Mouse (Mus musculus) gonadal fat pad, adult 2 months (tissue): Measurements from ENCODE around the gene Cdh7. TPM values are rescaled to one million over a fixed set of nuclear protein-coding genes. Genes with fewer than 3 reads are reported as not detected.
"Not testable (repeated sequence)": the region's sequence is repeated elsewhere in the genome, so short reads cannot be mapped to it uniquely, and the experiment has no call there.

ENCODE experiments used
- DNase-seq: peaks from one replicate; pipeline ENCODE4 v3.0.0-alpha.2; 2012; ENCODE audit warnings: low read depth
- polyA plus RNA-seq: library from polyadenylated mRNA; depleted of rRNA; stranded (reverse); fragments of >200 nt; gene quantifications from 2 replicates; pipeline ENCODE4 v1.2.3, GENCODE M21; 2012; rRNA removed

Cdh7 gene
- polyA plus RNA-seq: not detected in 2 replicates

- DNase-seq: no peak
Observed at GRCm38 (mm10) chr1:109982064-109982808, at the start of gene Cdh7. Cdh7 (plus strand) TSS chr1:109982431.

GRCm38 (mm10) chr1:109932674-109933073 is 49.6 kb upstream of the Cdh7 start:
- DNase-seq: no peak

- no peak for DNase-seq
Observed at GRCm38 (mm10) chr1:109948571-109948970, 33.7 kb upstream of the Cdh7 start.

- DNase-seq: no peak
Observed at GRCm38 (mm10) chr1:109971721-109972425, 10.4 kb upstream of the Cdh7 start.

DNA sequence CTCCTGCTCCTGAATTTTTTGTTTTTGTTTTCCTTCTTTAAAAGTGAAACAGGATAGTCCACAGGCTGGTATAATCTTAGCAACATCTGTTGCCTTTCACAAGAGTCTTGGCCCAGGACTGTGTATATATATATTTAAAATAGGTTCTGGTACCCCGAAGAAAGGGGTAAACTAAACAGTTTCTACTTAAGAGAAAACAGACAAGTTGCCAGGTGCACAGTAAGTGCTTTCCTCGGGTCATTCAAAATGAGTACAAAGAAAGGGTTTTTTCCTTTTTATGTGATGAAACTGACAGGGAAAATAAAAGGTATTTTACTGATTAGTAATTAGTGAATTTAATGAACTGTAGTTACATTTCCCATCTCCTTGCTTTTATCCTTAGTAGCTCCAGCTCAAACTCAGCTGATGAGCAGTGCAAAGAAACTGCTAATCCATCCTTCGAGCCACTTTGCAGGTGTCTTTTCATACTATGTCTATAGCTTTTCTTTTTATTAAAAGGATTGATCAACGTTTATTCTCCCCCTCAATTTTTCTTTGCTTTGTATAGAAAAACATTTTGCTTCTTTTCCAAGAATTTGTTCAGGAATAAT is 9.7 kb upstream of the Cdh7 start:
- no peak for DNase-seq

DNA sequence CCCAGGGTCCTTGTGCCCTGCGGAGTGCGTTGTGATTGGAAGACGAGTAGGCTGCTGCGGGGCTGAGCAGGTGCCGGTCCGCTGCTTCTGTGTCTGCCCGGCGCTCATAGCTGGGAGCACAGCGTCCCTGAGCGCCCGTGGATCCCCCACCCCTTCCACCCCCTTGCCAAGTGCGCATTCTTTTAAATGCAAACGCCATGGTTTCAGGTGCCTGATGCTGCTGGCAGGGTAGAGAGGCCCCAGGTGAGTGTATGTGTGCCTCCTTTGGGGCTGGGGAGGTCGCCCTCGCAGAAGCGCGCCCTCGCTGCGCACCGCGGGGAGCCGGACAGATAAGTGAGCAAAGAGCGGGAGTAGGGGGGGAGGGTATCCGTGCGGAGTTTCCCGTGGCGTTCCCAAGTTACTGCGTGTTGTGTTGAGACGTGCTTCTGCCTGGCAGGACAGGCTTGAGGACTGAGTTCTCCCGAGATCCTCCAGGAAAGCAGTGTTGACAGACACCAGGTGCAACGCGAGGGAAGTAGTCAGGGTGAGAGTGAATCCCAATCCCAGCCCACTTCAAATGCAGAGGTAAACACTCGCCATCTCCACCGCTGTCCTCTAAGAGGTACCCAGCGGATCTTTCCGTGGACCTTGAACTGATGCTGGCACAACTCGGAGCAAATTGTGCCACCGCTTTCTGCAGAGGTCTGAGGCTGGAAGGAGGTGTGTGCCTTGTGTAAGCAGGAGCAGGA is 742 bp downstream of the Cdh7 start:
- no peak for DNase-seq

DNA sequence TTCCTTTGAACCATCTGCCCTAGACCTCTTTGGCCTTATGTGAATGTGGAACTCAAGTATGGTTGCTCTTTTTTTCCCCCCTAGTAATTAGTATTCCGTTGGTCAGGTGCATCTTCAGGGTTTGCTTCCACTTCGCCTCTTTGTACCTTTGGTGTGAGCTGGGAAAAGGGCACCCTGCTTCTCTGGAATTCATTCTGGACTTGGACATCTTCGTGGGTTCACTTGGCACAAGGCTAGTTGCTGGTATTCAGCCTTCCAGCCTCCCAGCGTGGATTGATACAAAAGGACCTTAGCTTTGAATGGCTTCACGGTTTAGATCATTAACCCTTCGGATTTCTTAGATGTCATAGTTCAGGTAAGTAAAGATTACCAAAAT is 1.3 kb downstream of the Cdh7 start:
- no peak for DNase-seq

DNA sequence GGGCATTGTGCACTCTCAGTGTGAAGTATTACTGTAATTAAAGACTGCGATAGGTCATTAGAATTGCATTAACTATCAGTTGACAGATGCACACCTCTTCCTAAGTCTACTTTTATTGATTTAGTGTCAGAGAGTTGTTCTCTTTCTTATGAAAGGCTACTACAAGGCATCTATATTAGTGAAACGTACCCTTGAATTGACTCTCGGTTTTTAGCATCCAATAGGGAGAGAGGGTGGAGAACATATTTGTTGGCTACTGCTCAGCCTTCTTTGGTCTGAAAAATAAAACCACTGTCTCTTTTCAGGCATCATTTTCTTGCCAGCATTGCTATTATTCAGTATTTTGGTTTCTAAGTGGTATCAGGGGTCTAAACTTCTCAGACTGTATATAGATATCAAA is 2.5 kb downstream of the Cdh7 start:
- no peak for DNase-seq

DNA sequence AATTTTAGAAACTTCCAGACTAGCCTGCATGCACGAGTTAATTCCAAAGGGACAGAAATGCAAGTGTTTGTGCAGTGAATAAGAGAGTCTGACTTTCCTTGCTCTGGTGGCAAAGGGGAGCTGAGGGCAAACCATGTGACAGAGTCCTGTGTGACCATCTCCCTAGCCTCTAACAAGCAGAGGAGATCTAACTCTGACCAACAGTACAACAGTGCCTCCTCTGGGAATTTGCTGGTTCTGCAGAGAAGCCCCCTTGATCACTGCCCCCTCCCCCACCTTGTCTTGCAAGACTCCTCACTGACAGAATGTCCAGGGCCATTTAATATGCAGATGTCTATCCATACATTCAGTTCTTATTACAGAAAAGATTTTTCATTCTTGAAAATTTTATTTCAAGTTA is 3.2 kb downstream of the Cdh7 start:
- no peak for DNase-seq

DNA sequence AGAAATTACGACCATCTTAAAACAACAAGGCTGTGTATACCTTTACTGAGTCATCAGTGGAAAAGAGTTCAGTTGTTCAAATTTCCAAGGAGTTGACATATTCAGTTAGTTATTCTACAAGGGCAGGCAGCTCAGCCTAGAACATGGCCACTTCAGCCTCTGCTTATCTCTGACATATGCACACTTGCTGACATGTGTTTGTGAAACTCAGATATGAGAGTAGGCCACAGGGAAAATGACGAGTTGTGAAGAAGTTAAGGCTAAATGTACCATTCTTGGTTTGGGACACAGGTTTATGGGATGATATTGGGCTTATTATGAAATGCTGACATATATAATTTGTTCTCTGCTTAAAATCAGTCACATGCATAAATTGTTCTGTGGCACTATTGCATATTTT is 7.3 kb downstream of the Cdh7 start:
- no peak for DNase-seq

GRCm38 (mm10) chr1:109993906-109994305 is 11.7 kb downstream of the Cdh7 start:
- no peak for DNase-seq

DNA sequence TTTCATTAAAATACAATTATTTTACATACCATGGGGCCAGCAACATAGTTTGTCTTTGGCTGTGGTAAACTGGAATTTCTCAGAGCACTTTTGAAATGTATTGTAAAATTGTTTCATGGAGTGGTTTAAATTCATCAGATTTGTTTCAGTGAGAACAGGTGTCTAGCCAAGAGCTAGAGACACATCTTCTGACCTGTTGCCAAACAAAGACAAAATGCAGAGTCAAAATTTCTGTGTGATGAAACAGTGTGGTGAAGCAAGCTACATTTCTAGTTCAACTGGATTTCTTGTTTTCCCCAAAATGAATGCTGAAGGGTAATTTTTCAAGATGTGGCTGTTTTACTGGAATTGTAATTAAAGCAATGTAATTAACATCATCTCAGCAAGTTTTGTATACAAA is 22.2 kb downstream of the Cdh7 start:
- DNase-seq: no peak

DNA sequence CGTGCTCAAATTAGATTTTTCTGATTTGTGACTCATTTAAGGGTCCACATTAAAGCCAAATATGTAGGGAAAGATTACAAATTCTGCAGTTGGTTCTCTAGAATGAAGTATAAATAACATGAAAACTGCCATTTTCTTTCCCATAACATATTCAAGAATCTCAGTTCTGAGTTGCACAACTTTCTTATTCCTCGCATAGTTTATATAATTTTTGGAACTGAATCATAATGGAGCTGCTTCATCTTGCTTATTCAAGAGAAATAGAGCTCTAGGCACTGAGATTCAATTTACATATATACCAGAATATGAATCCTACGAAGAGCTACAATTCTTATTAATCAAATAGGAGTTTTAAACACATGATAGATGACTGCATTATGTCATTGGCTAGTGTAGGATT is 22.8 kb downstream of the Cdh7 start:
- no peak for DNase-seq

- DNase-seq: no peak
Observed at GRCm38 (mm10) chr1:110012153-110012552, 29.9 kb downstream of the Cdh7 start.

DNA sequence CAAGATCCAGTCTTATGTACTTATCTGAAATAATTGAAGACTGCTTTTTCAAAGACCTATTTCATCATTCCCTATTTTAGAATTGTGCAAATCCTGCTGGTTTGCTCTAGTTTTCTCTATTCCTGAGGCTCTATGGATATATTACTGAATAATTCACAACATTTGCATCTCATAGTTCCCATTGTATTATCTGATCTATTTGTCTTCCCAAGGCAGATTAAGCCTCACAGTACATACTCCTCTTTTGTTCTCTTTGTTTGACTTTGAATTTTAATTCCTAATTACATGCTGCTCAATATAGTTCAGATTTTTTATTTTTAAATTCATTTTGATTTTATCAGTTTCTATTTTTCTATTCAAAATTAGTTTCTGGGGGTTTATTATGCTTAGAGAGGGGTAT is 74.1 kb downstream of the Cdh7 start:
- DNase-seq: no peak

GRCm38 (mm10) chr1:110067405-110067804 is 85.2 kb downstream of the Cdh7 start:
- no peak for DNase-seq

DNA sequence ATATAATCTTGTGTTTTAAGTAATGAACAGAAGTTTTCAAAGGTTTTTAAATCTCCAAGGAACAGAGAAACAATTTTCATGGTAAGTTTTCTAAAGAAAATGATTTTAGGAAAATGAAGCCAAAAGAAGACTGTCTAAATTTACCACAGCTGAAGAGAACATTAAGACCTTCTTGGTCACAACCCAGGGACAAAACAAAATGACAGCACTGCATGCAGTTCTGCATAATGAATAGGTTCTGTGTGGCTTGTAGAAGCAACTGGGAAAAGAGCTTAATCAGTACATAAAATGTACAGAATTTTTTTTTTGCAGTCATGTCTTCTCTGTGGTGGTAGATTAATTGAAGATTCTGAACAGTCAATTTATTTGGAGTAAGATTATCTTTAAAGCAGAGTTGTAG is 96.2 kb downstream of the Cdh7 start:
- no peak for DNase-seq

DNA sequence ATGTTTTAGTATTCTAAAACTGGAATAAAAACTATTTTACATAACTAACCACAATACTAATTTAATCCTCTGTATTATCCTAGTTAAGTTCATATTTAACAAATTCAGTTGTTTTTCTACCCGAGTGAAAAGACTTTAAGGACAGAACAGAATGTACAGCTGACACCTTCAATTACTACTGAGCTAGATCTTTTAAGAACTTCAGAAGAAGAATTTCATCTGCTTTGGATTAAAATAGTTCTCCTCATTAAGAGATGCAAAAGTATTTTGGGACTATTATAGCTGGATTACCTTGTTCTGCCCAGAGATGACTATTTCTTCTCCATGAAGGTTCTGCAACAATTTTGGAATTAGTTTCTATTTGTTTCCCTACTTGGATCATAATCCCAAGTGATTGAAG is 135.8 kb downstream of the Cdh7 start:
- DNase-seq: no peak

GRCm38 (mm10) chr1:110118862-110119261 is 136.6 kb downstream of the Cdh7 start:
- DNase-seq: no peak

DNA sequence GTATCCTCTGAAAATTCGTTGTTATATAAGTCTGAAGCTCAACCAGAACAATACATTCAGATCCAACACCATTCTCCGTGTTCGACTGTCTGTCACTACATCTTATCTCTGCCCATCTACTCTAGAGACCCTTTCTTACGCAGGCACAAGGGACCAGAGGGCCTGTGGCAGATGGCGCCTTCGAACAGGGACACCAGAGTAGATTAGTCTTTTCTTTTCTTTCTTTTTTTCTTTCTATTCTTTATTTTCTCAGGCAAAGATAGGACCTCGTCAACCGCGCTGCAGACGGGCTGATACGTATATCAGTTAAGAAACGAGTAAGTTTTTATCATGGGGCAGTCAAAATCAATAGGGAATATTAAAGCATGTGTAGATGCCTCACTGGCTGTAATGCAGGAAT is 189.2 kb downstream of the Cdh7 start:
- not testable (repeated sequence) for DNase-seq
